Mouse (Mus musculus): Measurements from ENCODE around the gene Pth1r. TPM values are rescaled to one million over a fixed set of nuclear protein-coding genes. Genes with fewer than 3 reads are reported as not detected.
A peak's percentile ranks its signal among the peaks of the same experiment; 100 is the strongest.

Pth1r gene
- 10 to 100 TPM; 11.3 to 34.2 TPM for total RNA-seq (2021)
- long read RNA-seq, experiment 1, transcript Pth1r-201 (14 exons, 2,307 nt), result minor isoform, 7 of 89 reads
- long read RNA-seq, experiment 1, transcript Pth1r-202 (15 exons, 2,219 nt), result major isoform, 67 of 89 reads
- long read RNA-seq, experiment 1, partial matches to known transcripts, result 2 of 89 reads
- long read RNA-seq, experiment 1, other reads (novel, unspliced or antisense), result 13 of 89 reads
- long read RNA-seq, experiment 2, transcript Pth1r-202 (15 exons, 2,219 nt), result major isoform, 36 of 54 reads
- long read RNA-seq, experiment 2, transcript Pth1r-201 (14 exons, 2,307 nt), result minor isoform, 5 of 54 reads
- long read RNA-seq, experiment 2, partial matches to known transcripts, result 4 of 54 reads
- long read RNA-seq, experiment 2, other reads (novel, unspliced or antisense), result 8 of 54 reads

- DNase-seq (ENCODE audit: low spot score in 2 of 2), result no peak
Observed at GRCm38 (mm10) chr9:110746961-110747360, at the start of gene Pth1r. TSS of gene Pth1r (minus strand) at chr9:110747145.

- DNase-seq (ENCODE audit: low spot score in 2 of 2), result no peak
Observed at GRCm38 (mm10) chr9:110790462-110790861, 43.5 kb upstream of the Pth1r start.

GRCm38 (mm10) chr9:110788169-110788568, 41.2 kb upstream of the Pth1r start:
- no peak for DNase-seq (ENCODE audit: low spot score in 2 of 2)

- DNase-seq (ENCODE audit: low spot score in 2 of 2), result no peak
Observed at GRCm38 (mm10) chr9:110783611-110784010, 36.7 kb upstream of the Pth1r start.

- DNase-seq (ENCODE audit: low spot score in 2 of 2), result peak; percentile 89 to 92
Observed at GRCm38 (mm10) chr9:110781731-110782130, 34.8 kb upstream of the Pth1r start.

GRCm38 (mm10) chr9:110781256-110781721, 34.3 kb upstream of the Pth1r start:
- DNase-seq (ENCODE audit: low spot score in 2 of 2), result peak; percentile 98 to 99

- DNase-seq (ENCODE audit: low spot score in 2 of 2), result no peak
Observed at GRCm38 (mm10) chr9:110779242-110779913, 32.4 kb upstream of the Pth1r start.

- DNase-seq (ENCODE audit: low spot score in 2 of 2), result no peak
Observed at GRCm38 (mm10) chr9:110778559-110778958, 31.6 kb upstream of the Pth1r start.

- no peak for DNase-seq (ENCODE audit: low spot score in 2 of 2)
Observed at GRCm38 (mm10) chr9:110778100-110778499, 31.2 kb upstream of the Pth1r start.

GRCm38 (mm10) chr9:110775269-110776022, 28.5 kb upstream of the Pth1r start:
- no peak for DNase-seq (ENCODE audit: low spot score in 2 of 2)

GRCm38 (mm10) chr9:110774403-110775268, 27.7 kb upstream of the Pth1r start:
- DNase-seq (ENCODE audit: low spot score in 2 of 2), result no peak

GRCm38 (mm10) chr9:110772336-110772735, 25.4 kb upstream of the Pth1r start:
- no peak for DNase-seq (ENCODE audit: low spot score in 2 of 2)

GRCm38 (mm10) chr9:110763405-110763804, 16.5 kb upstream of the Pth1r start:
- no peak for DNase-seq (ENCODE audit: low spot score in 2 of 2)

GRCm38 (mm10) chr9:110762763-110763162, 15.8 kb upstream of the Pth1r start:
- no peak for DNase-seq (ENCODE audit: low spot score in 2 of 2)

GRCm38 (mm10) chr9:110760886-110761285, 13.9 kb upstream of the Pth1r start:
- no peak for DNase-seq (ENCODE audit: low spot score in 2 of 2)

GRCm38 (mm10) chr9:110759265-110759664, 12.3 kb upstream of the Pth1r start:
- DNase-seq (ENCODE audit: low spot score in 2 of 2), result peak; percentile 49 to 63

- peak in 1 of 2 experiments; percentile 63 for DNase-seq (ENCODE audit: low spot score in 2 of 2)
Observed at GRCm38 (mm10) chr9:110758605-110759004, 11.7 kb upstream of the Pth1r start.

GRCm38 (mm10) chr9:110757816-110758215, 10.9 kb upstream of the Pth1r start:
- DNase-seq (ENCODE audit: low spot score in 2 of 2), result no peak

GRCm38 (mm10) chr9:110753773-110754172, 6.8 kb upstream of the Pth1r start:
- DNase-seq (ENCODE audit: low spot score in 2 of 2), result no peak

GRCm38 (mm10) chr9:110752917-110753435, 6.0 kb upstream of the Pth1r start:
- no peak for DNase-seq (ENCODE audit: low spot score in 2 of 2)

Data from adrenal gland, adult 18-20 months (tissue).